Mouse (Mus musculus): ENCODE measurements around the gene Manbal.

Manbal gene

GRCm38 (mm10) chr2:157367184-157367893 is at the start of gene Manbal:
Manbal (plus strand) TSS chr2:157367594.
- DNase-seq (ENCODE audit: low spot score), result peak; percentile 88

GRCm38 (mm10) chr2:157320135-157320534 is 47.3 kb upstream of the Manbal start:
- no peak for DNase-seq (ENCODE audit: low spot score)

- no peak for DNase-seq (ENCODE audit: low spot score)
Measured at GRCm38 (mm10) chr2:157320886-157321285, 46.5 kb upstream of the Manbal start.

GRCm38 (mm10) chr2:157322029-157322766 is 45.2 kb upstream of the Manbal start:
- DNase-seq (ENCODE audit: low spot score), result no peak

DNA sequence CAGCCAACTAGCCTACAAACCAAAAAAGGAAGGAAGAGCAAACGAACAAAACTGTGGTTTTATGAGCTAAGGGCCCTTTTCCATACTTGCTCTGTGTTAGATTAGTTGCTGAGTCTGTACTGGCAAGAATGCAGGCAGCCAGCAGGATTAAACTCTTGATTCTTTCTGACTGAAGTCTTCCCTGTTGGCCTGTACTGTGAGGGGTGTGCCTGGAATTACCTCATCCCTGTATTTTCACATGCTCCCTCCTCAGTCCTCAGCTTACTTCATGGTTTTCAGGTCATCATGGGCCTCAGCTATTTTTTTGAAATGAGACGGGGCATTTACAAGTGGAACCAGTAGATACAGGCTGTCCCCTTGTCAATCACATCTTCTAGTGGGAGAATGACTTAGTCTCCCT is 42.2 kb upstream of the Manbal start:
- no peak for DNase-seq (ENCODE audit: low spot score)

DNA sequence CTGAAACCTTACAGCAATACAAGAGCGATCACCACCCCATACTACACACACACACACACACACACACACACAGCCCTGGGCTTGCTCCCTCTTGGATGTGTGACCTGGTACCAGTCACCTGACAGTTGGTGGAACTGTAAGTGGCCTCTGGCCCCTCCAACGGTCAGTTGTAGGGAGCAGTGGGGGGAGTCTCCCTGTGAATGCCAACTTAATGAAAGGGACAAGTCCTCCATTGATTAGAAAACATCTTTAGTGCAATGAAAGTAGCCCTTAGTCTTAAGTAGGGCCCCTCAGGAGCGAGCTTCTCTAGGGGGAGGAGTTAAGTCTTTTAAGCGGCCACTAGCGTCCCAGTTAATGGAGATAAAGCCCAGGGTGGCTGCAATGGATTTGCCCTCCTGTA is 39.3 kb upstream of the Manbal start:
- no peak for DNase-seq (ENCODE audit: low spot score)

- no peak for DNase-seq (ENCODE audit: low spot score)
Measured at GRCm38 (mm10) chr2:157328570-157328969, 38.8 kb upstream of the Manbal start.

- DNase-seq (ENCODE audit: low spot score), result no peak
Measured at GRCm38 (mm10) chr2:157332059-157332458, 35.3 kb upstream of the Manbal start.

DNA sequence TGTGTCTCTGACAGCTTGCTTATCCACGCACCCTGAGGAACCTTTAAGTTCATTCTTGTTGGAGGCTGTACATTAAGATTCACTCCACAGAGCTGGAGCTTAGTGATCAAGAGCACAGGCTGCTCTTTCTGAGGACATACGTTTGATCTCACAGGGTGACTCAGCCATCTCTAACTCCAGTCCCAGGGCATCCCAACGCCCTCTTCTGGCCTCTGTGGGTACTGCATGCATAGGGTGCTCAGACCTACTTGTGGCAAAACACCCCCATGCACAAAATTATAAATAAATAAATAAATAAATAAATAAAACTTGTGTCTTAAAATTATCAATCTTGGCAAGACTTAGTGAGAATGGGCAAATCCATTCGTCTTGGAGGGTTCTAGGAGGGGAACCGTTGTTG is 28.7 kb upstream of the Manbal start:
- peak; percentile 62 for DNase-seq (ENCODE audit: low spot score)

GRCm38 (mm10) chr2:157339532-157339931 is 27.9 kb upstream of the Manbal start:
- no peak for DNase-seq (ENCODE audit: low spot score)

DNA sequence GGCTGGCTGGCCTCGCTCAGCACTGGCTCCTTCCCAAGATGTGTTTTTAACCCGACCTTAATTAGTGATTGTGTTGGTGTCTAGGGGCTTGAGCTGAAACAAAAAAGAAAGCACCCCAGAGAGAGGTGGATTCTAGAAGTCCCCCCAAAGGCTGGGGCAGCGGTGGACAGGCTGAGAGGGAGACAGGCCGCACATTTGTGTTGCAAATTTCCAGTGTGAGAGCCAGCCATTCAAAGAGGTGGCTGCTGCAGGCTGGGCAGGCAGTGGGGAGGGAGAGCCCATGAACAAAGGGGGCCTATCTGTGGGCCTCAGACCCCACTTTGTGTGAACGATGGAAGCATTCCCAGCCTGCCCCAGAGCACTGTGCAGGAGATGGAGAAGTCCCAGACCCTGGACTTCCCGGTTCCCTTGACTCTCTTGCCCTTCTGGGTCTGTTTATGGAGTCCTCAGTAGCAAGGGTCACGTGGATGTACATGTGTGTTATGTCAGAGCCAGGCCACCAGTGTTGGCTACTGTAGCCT is 27.1 kb upstream of the Manbal start:
- DNase-seq (ENCODE audit: low spot score), result peak; percentile 62

DNA sequence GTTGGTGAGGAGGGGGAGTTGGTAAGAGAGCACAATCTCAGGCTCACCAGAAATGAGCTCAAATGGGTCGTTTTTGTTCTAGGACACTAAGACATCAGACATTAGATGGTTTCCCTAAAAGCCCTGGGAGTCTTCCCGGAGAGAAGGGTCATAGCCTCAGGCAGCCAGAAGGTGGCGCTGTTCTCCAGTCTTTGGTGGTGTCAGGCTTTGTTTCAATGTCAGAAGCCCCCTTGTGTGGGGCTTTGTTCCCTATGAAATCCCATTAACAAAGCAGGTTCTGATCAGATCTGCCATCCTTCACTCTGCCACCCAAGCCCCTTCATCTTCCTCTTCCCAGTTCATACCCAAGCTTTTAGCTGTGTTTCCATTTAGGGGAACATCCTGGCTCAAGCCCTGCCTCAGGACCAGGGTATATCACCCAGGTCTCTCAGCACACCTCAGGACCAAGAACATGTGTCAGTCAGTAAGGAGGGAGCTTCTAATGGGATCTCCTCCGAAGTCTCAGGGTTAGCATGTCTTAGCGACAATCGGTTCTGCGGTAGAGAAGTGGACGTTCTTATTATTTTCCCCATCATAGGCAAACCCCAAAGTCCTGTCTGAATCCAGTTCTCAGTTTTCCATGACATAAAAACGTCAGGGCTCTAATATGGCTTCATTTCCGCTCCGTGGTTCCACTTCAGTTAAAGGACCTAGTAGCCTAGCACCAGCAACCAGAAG is 25.7 kb upstream of the Manbal start:
- DNase-seq (ENCODE audit: low spot score), result peak; percentile 63

- DNase-seq (ENCODE audit: low spot score), result no peak
Measured at GRCm38 (mm10) chr2:157342328-157342926, 25.0 kb upstream of the Manbal start.

GRCm38 (mm10) chr2:157343337-157343736 is 24.1 kb upstream of the Manbal start:
- no peak for DNase-seq (ENCODE audit: low spot score)

DNA sequence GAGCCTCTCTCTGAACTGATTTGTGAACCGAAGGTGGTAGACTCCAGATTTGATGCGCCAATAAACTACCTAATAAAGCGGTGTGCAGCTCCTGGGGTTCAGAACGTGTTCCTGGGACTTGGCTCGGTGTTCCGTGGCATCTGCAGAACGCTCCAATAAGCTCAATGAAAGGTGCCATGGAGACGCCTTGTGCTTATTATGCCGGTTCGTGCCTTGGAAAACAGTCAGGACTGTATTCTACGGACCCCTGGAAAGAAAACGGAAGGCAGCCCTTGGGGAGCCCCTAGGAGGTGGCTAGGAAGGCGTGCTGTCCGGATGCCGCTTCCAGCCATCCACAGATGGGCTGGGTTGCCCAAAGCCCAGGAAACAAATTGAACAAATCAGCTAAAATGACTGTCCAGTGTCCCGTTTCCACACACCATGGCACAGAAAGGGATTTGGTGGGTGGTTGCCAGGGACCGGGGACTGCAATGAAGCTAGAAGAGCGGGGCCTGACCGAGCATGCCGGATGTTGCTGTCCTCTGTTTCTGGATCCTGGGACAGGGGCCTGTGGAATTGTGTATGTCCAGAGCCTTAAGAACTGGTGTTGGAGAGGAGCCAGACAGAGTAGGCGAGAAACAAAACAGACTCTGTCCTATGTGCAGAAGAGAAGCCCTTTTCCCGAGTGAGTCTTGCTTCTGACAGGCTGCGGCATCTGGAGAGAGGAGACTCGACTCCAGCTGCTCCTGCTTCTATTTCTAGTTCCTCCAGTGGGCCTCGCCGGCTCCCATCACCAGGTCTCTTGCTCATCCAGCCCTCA is 19.8 kb upstream of the Manbal start, which contains the start of gene Ghrh:
Gene Ghrh, minus strand, starts transcription at position 146 of the 799 bp plus-strand sequence.
- no peak for DNase-seq (ENCODE audit: low spot score)

GRCm38 (mm10) chr2:157349121-157349778 is 18.1 kb upstream of the Manbal start:
- no peak for DNase-seq (ENCODE audit: low spot score)

DNA sequence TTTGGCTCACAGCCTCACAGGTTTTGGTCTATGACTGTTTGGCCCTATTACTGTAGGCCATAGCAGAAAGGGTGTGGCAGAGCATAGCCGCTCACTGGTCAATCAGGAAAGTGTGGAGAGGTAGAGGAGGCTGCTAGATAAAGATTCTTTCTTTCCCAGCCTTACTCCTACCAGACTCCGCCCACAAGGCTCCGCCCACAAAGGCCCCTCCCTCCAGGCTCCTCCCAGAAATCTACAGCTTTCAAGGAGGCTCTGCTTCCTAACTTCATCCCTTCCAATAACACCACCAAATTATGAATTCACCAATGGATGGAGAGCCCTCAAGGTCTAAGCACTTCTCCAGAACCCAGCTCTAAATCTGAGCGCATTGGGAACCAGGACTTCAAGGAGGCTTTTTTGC is 14.2 kb upstream of the Manbal start:
- DNase-seq (ENCODE audit: low spot score), result no peak

DNA sequence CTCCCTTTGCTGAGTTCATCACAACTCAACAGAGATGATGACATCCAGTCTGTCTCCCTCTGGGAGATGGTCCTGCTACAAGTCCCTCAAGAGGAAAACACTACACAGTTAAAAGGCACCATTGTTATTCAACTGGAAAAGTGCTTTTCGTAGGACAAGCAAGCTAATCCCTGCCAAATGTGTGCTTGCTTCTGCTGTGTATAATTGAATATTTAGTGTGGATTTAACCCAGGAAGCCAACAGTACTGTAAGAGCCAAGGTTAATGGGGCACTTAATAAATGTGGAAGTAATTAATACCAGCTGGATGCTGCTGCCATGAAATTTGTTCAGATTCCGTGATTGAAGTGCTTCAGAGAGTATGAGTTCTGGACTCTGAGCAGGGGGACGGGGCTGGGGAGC is 13.3 kb upstream of the Manbal start:
- DNase-seq (ENCODE audit: low spot score), result no peak

GRCm38 (mm10) chr2:157360028-157360427 is 7.4 kb upstream of the Manbal start:
- no peak for DNase-seq (ENCODE audit: low spot score)

GRCm38 (mm10) chr2:157363031-157363430 is 4.4 kb upstream of the Manbal start:
- no peak for DNase-seq (ENCODE audit: low spot score)

- no peak for DNase-seq (ENCODE audit: low spot score)
Measured at GRCm38 (mm10) chr2:157366762-157367161, 632 bp upstream of the Manbal start.
